8 mouse cellular contexts compared by ENCODE assay signal in the genomic region with DNA sequence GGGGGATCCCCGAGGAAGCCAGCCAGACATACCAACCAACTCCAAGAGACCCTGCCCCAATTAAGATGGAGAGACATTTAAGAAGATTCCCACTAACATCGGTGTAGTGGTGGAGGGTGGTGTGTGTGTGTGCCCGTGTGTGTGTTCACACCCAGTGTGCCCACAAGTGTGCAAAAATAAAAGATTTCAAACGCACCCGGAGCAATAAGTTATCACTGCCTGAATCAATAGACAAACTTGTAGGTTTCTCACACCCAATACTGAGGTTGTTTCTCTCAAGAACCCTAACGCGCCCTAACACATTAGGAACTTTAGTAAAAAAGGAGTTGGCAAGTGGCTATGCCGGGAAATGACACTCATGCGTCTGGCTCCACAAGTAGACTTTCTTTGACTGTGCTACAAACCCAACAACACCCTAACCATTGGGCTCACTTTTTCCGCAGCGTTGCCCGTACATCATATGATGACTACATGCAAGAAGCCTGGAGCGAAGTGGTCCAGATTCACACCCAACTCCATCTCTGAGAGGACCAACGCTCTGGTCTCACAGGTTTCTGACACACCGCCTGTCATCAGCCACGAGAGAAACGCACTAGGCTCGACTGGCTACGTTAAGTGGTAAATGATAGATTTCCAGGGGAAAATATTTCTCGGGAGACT. TPM values are rescaled to one million over a fixed set of nuclear protein-coding genes. Genes with fewer than 3 reads are reported as not detected.
DNase-seq lines count a peak whose midpoint lies in the region; ATAC-seq and TF ChIP-seq lines count a peak whose summit lies in the region.

No protein-coding gene starts in this region.

- H3K9ac ChIP-seq in heart, adult 2 months (ENCODE audit: low read depth, low read length): peak overlapping the region; percentile 99
- peak overlapping the region; percentile 97 for H3K9ac ChIP-seq in hindbrain, embryonic 16.5 days (ENCODE audit: low read depth, low read length)
- H3K9ac ChIP-seq in liver, embryonic 12.5 days: peak overlapping the region; percentile 95

- TF ChIP-seq CTCF in heart, adult 2 months (IDR thresholded peaks at IDR 0.05): no peak

- no peaks in the 10 kb centered on the region for H3K27me3 ChIP-seq in heart, adult 2 months (ENCODE audit: control insufficient read depth, insufficient read depth, low read length)
- no peaks in the 10 kb centered on the region for H3K27me3 ChIP-seq in forebrain, embryonic 10.5 days (ENCODE audit: poor library complexity, severe bottlenecking)
- H3K27me3 ChIP-seq in hindbrain, embryonic 16.5 days (replicated peaks; ENCODE audit: control insufficient read depth, insufficient read depth, low read length): no peaks in the 10 kb centered on the region
- H3K27me3 ChIP-seq in liver, embryonic 12.5 days (replicated peaks): no peaks in the 10 kb centered on the region

- TF ChIP-seq EP300 in heart, adult 2 months (IDR thresholded peaks at IDR 0.05; ENCODE audit: insufficient read depth, low read depth, low read length): no peak

- H3K4me1 ChIP-seq in heart, adult 2 months (ENCODE audit: control insufficient read depth, insufficient read depth, low read length): peaks cover 3% of the 10 kb centered on the region
- H3K4me1 ChIP-seq in forebrain, embryonic 10.5 days: peaks cover 19% of the 10 kb centered on the region
- peaks cover 7% of the 10 kb centered on the region for H3K4me1 ChIP-seq in hindbrain, embryonic 16.5 days (ENCODE audit: control insufficient read depth, insufficient read depth, low read depth, low read length)
- peaks cover 23% of the 10 kb centered on the region for H3K4me1 ChIP-seq in liver, embryonic 12.5 days

- no peaks in the 10 kb centered on the region for H3K79me2 ChIP-seq in heart, adult 2 months (replicated peaks; ENCODE audit: control insufficient read depth, insufficient read depth, low read length)

- H3K4me2 ChIP-seq in hindbrain, embryonic 16.5 days (ENCODE audit: low read length): peak overlapping the region; percentile 78
- H3K4me2 ChIP-seq in liver, embryonic 12.5 days: peak overlapping the region; percentile 75

- TF ChIP-seq POLR2A in heart, adult 2 months (IDR thresholded peaks at IDR 0.05; ENCODE audit: insufficient read depth, low read depth, low read length): no peak

- no peaks in the 10 kb centered on the region for H3K9me3 ChIP-seq in forebrain, embryonic 10.5 days
- no peaks in the 10 kb centered on the region for H3K9me3 ChIP-seq in hindbrain, embryonic 16.5 days (ENCODE audit: control insufficient read depth, low read length)
- 0 out of 2 replicates have a peak, but pooled peaks cover 3% of the 10 kb centered on the region for H3K9me3 ChIP-seq in liver, embryonic 12.5 days (replicated peaks)

- H3K36me3 ChIP-seq in heart, adult 2 months (ENCODE audit: control insufficient read depth, insufficient read depth, low read length): no peaks in the 10 kb centered on the region
- no peaks in the 10 kb centered on the region for H3K36me3 ChIP-seq in forebrain, embryonic 10.5 days (replicated peaks)
- no peaks in the 10 kb centered on the region for H3K36me3 ChIP-seq in hindbrain, embryonic 16.5 days (ENCODE audit: control insufficient read depth, insufficient read depth, low read length)
- H3K36me3 ChIP-seq in liver, embryonic 12.5 days: no peaks in the 10 kb centered on the region

- intact Hi-C loops in heart, adult 2 months (cut with DNase I): no loop called here
- intact Hi-C loops in heart, postnatal 25 days (cut with DNase I): loop anchor here (2.0 kb wide), 1 partner anchor 80 kb away; no protein-coding TSS in a partner anchor

- H3K4me3 ChIP-seq in heart, adult 2 months: peak overlapping the region; percentile 82
- H3K4me3 ChIP-seq in forebrain, embryonic 10.5 days: peak overlapping the region; percentile 89
- H3K4me3 ChIP-seq in hindbrain, embryonic 16.5 days (ENCODE audit: low read length): peak overlapping the region; percentile 95
- H3K4me3 ChIP-seq in liver, embryonic 12.5 days: peak overlapping the region; percentile 87

- WGBS in heart, adult 2 months: 20% methylated on average over 20 of the region's 20 CpGs
- WGBS in forebrain, embryonic 10.5 days: 39% methylated on average over 20 of the region's 20 CpGs
- 35% methylated on average over 20 of the region's 20 CpGs for WGBS in hindbrain, embryonic 16.5 days
- 21% methylated on average over 20 of the region's 20 CpGs for WGBS in liver, embryonic 12.5 days (ENCODE audit: insufficient replicate concordance)

- no peak for ATAC-seq in hindbrain, embryonic 16.5 days
- peak; percentile 12; the same call in 1 of the 2 replicates for ATAC-seq in liver, embryonic 12.5 days
- ATAC-seq in monocyte, adult 5-6 weeks (replicated peaks; ENCODE audit: insufficient number of reproducible peaks, low FRiP score, low TSS enrichment, poor library complexity, severe bottlenecking): peak; percentile 54; the same call in 1 of the 2 replicates

- peak overlapping the region; percentile 88 for H3K27ac ChIP-seq in heart, adult 2 months
- H3K27ac ChIP-seq in forebrain, embryonic 10.5 days: peak overlapping the region; percentile 95
- H3K27ac ChIP-seq in hindbrain, embryonic 16.5 days (ENCODE audit: low read depth, low read length): peak overlapping the region; percentile 92
- H3K27ac ChIP-seq in liver, embryonic 12.5 days: peak overlapping the region; percentile 94

- peak; percentile 31 to 42 for DNase-seq in heart, adult 2 months
- no peak for DNase-seq in heart, postnatal 25 days (ENCODE audit: low spot score)
- DNase-seq in R1 (ENCODE audit: low read depth, low spot score): peak; percentile 71
- peak; percentile 35 for DNase-seq in forebrain, embryonic 10.5 days (ENCODE audit: extremely low spot score, low spot score)
- DNase-seq in adrenal gland, postnatal 25 days: no peak

RNA-seq across cellular contexts. Expression of a gene that starts 0.9 kb away (rescaled TPM):
- total RNA-seq in heart, adult 2 months (2021): 10 to 100 TPM; 20.3 to 20.5 TPM
- polyA plus RNA-seq in heart, adult 2 months (2012; rRNA removed): 9.9 and 11.0 TPM in 2 replicates
- total RNA-seq in heart, postnatal 25 days (2021): 10 to 100 TPM; 21.7 to 24.5 TPM
- 23.4 and 23.5 TPM in 2 replicates for polyA plus RNA-seq in forebrain, embryonic 10.5 days (2016; fragmentation: Nextera tagmentation; extraction: Ambion mirVana)
- 18.2 and 18.5 TPM in 2 replicates for polyA plus RNA-seq in hindbrain, embryonic 16.5 days (2015; fragmentation: Nextera tagmentation; extraction: Ambion mirVana)
- polyA plus RNA-seq in liver, embryonic 12.5 days (2016; fragmentation: Nextera tagmentation; extraction: Ambion mirVana): 18.4 TPM in 2 replicates
- 113 to 135 TPM (median 117 TPM) in 3 replicates for total RNA-seq in monocyte, adult 5-6 weeks (2017)
- total RNA-seq in adrenal gland, postnatal 25 days (2021): 36.7 and 38.0 TPM in 2 replicates

RNA-seq across cellular contexts. Expression of a gene that starts 5.9 kb away (rescaled TPM):
- 10 to 100 TPM; 17.1 to 20.6 TPM for total RNA-seq in heart, adult 2 months (2021)
- 14.3 and 23.4 TPM in 2 replicates for polyA plus RNA-seq in heart, adult 2 months (2012; rRNA removed)
- 10 to 100 TPM; 13.9 to 20.6 TPM for total RNA-seq in heart, postnatal 25 days (2021)
- polyA plus RNA-seq in forebrain, embryonic 10.5 days (2016; fragmentation: Nextera tagmentation; extraction: Ambion mirVana): 24.5 and 25.1 TPM in 2 replicates
- polyA plus RNA-seq in hindbrain, embryonic 16.5 days (2015; fragmentation: Nextera tagmentation; extraction: Ambion mirVana): 29.8 and 30.6 TPM in 2 replicates
- 10.6 and 11.4 TPM in 2 replicates for polyA plus RNA-seq in liver, embryonic 12.5 days (2016; fragmentation: Nextera tagmentation; extraction: Ambion mirVana)
- total RNA-seq in monocyte, adult 5-6 weeks (2017): 7.7 to 20.2 TPM (median 15.8 TPM) in 3 replicates
- 71.6 and 76.2 TPM in 2 replicates for total RNA-seq in adrenal gland, postnatal 25 days (2021)

RNA-seq across cellular contexts. Expression of a gene that starts 34.2 kb away (rescaled TPM):
- total RNA-seq in heart, adult 2 months (2021): not detected
- not detected in 2 replicates for polyA plus RNA-seq in heart, adult 2 months (2012; rRNA removed)
- total RNA-seq in heart, postnatal 25 days (2021): not detected
- polyA plus RNA-seq in forebrain, embryonic 10.5 days (2016; fragmentation: Nextera tagmentation; extraction: Ambion mirVana): not detected in 2 replicates
- polyA plus RNA-seq in hindbrain, embryonic 16.5 days (2015; fragmentation: Nextera tagmentation; extraction: Ambion mirVana): not detected in 2 replicates
- not detected in 2 replicates for polyA plus RNA-seq in liver, embryonic 12.5 days (2016; fragmentation: Nextera tagmentation; extraction: Ambion mirVana)
- total RNA-seq in monocyte, adult 5-6 weeks (2017): not detected in 3 replicates
- total RNA-seq in adrenal gland, postnatal 25 days (2021): not detected in 2 replicates

RNA-seq across cellular contexts. Expression of a gene that starts 53.2 kb away (rescaled TPM):
- total RNA-seq in heart, adult 2 months (2021): under 1 TPM; 0.07 to 0.21 TPM
- polyA plus RNA-seq in heart, adult 2 months (2012; rRNA removed): 0.21 and 0.70 TPM in 2 replicates
- total RNA-seq in heart, postnatal 25 days (2021): under 1 TPM; 0.11 to 0.44 TPM
- polyA plus RNA-seq in forebrain, embryonic 10.5 days (2016; fragmentation: Nextera tagmentation; extraction: Ambion mirVana): 0.16 and 0.30 TPM in 2 replicates
- 1.3 and 1.6 TPM in 2 replicates for polyA plus RNA-seq in hindbrain, embryonic 16.5 days (2015; fragmentation: Nextera tagmentation; extraction: Ambion mirVana)
- polyA plus RNA-seq in liver, embryonic 12.5 days (2016; fragmentation: Nextera tagmentation; extraction: Ambion mirVana): 5.0 and 5.7 TPM in 2 replicates
- total RNA-seq in monocyte, adult 5-6 weeks (2017): not detected in 3 replicates
- total RNA-seq in adrenal gland, postnatal 25 days (2021): 35.6 and 60.4 TPM in 2 replicates

Comparison
In these comparisons a context has a peak if more than half of its experiments do, and no peak if none do; other contexts are left out.
1. DNase-seq: peak in heart, adult 2 months (2 of 2), R1 (single experiment) and forebrain, embryonic 10.5 days (single experiment); none in heart, postnatal 25 days (single experiment) and adrenal gland, postnatal 25 days (single experiment).
2. Peak in every context shown above with its lines, with median percentiles within 50 percentile points of each other: H3K27ac ChIP-seq, H3K4me3 ChIP-seq and H3K9ac ChIP-seq.